Mouse (Mus musculus) cortical plate, adult 2 months (tissue): ENCODE data around the gene Tspear. TPM values are rescaled to one million over a fixed set of nuclear protein-coding genes. Genes with fewer than 3 reads are reported as not detected.
"Not testable (repeated sequence)": the region's sequence is repeated elsewhere in the genome, so short reads cannot be mapped to it uniquely, and the experiment has no call there.

Source experiments
- H3K27ac ChIP-seq: fragments of 200-500 bp; 2 replicates; pipeline ENCODE4 v1.5.1; 2012; ENCODE audit warnings: low read length, control low read depth, inconsistent platforms; ENCODE audit not compliant: insufficient read depth
- H3K4me1 ChIP-seq: fragments of 200-500 bp; 2 replicates; pipeline ENCODE4 v1.6.1; 2011; ENCODE audit warnings: low read length; ENCODE audit not compliant: control insufficient read depth, insufficient read depth
- H3K4me3 ChIP-seq: fragments of 200-500 bp; 2 replicates; pipeline ENCODE4 v1.5.1; 2011; ENCODE audit warnings: mild to moderate bottlenecking, low read length, control low read depth; ENCODE audit not compliant: insufficient read depth
- CTCF ChIP-seq: fragments of 200-500 bp; IDR thresholded peaks from 2 replicates; pipeline ENCODE4 v1.5.1; 2011; ENCODE audit warnings: mild to moderate bottlenecking, control low read depth, low read length; ENCODE audit not compliant: insufficient read depth; ENCODE audit errors: extremely low read depth
- POLR2A ChIP-seq: fragments of 200-500 bp; IDR thresholded peaks from 2 replicates; pipeline ENCODE4 v1.6.1; 2011; ENCODE audit warnings: mild to moderate bottlenecking, low read length, control low read depth; ENCODE audit not compliant: insufficient read depth; ENCODE audit errors: extremely low read depth
- polyA plus RNA-seq: library from polyadenylated mRNA; depleted of rRNA; stranded (reverse); fragments of >200 nt; gene quantifications from 2 replicates; pipeline ENCODE4 v1.2.3, GENCODE M21; 2012

The Tspear gene
- polyA plus RNA-seq, 1 experiment = 0.29 TPM

DNA sequence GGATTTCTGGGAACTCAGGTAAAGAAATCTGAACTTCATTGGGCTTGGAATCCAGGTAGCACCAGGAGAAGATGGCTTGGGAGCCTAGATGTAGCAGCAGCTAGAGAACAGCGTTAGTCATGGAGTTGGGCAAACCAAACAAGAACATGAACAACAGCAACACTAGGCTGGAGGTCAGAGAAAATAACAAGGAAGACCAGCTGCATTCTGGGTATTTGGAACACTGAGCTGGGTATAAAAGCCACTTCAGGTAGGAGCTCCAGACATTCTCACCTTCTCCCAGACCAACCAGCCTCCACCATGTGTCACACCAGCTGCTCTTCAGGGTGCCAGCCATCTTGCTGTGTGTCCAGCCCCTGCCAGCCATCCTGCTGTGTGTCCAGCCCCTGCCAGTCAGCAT is 20.0 kb downstream of the Tspear start, which contains the start of gene Gm10272:
Gm10272 (plus strand) TSS at position 301 of the 400 bp plus-strand sequence.
- H3K4me1 ChIP-seq = no peaks in the 10 kb centered on the region
- H3K4me3 ChIP-seq = no peak within 1 kb of the TSS
- TF ChIP-seq CTCF (no peak), POLR2A (no peak)
- no peak within 1 kb of the TSS for H3K27ac ChIP-seq

GRCm38 (mm10) chr10:77709831-77710230 is 23.5 kb downstream of the Tspear start:
- TF ChIP-seq CTCF = no peak
- no peak for TF ChIP-seq POLR2A
- H3K27ac ChIP-seq = no peak overlapping the region
- H3K4me1 ChIP-seq = no peaks in the 10 kb centered on the region
- H3K4me3 ChIP-seq = no peak overlapping the region

DNA sequence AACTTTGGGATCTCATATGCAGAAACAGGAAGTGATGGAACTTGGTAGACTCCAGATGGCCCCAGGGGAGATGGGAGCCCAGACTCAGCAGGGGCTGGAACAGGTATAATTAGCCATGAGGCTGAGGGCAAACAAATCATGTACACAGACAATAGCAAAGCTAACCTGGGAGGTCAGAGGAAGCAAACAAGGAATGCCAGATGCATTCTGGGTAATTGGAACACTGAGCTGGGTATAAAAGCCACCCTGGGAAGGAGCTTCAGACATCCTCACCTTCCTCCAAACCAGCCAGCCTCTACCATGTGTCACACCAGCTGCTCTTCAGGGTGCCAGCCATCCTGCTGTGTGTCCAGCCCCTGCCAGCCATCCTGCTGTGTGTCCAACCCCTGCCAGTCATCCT is 24.8 kb downstream of the Tspear start, which contains the start of gene Gm10024:
Gm10024 (plus strand) TSS at position 301 of the 400 bp plus-strand sequence.
- not testable (repeated sequence) for H3K4me1 ChIP-seq, H3K27ac ChIP-seq, H3K4me3 ChIP-seq

DNA sequence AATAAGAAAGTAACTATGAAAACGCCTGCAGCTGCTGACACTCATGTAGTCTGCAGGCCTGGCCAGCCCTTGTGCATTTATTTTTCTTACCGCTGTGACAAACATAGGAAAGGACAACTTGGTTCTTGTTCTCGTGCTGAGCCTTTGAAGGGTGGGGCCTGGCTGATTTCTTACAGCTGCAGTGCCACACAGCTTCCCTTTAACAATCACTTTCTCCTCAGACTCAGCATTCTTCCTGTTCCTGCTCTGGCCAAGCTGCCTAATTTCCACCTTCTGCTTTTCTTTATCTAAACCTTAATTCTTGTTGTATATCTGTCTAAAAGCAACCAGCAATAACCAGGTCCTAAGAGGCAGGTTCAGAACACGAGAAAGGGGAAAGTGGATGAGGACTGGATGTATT is 27.4 kb downstream of the Tspear start:
- TF ChIP-seq CTCF (no peak), POLR2A (no peak)

GRCm38 (mm10) chr10:77715507-77715906 is 29.1 kb downstream of the Tspear start, which contains the start of gene Gm10142:
Gene Gm10142, plus strand, starts transcription at chr10:77715807.
- TF ChIP-seq POLR2A (no peak), CTCF (no peak)

More for the DNA sequence above, 27.4 kb downstream of the Tspear start:
- H3K4me3 ChIP-seq = no peak overlapping the region
- no peak overlapping the region for H3K27ac ChIP-seq
- no peaks in the 10 kb centered on the region for H3K4me1 ChIP-seq

GRCm38 (mm10) chr10:77720299-77720698 is 33.9 kb downstream of the Tspear start, which contains the start of gene Krtap12-1:
Gene Krtap12-1, plus strand, starts transcription at chr10:77720599.
- H3K27ac ChIP-seq, H3K4me1 ChIP-seq, H3K4me3 ChIP-seq: not testable (repeated sequence)

More at GRCm38 (mm10) chr10:77715507-77715906, 29.1 kb downstream of the Tspear start, which contains the start of gene Gm10142:
- Histone ChIP-seq H3K27ac (no peak within 1 kb of the TSS), H3K4me1 (no peaks in the 10 kb centered on the region), H3K4me3 (no peak within 1 kb of the TSS)

GRCm38 (mm10) chr10:77724855-77725254 is 38.5 kb downstream of the Tspear start:
- TF ChIP-seq CTCF = no peak
- no peak overlapping the region for H3K4me3 ChIP-seq
- H3K4me1 ChIP-seq = no peaks in the 10 kb centered on the region
- H3K27ac ChIP-seq = no peak overlapping the region

- no peak for TF ChIP-seq POLR2A
- TF ChIP-seq CTCF = no peak
- H3K27ac ChIP-seq = no peak within 1 kb of the TSS
- no peak within 1 kb of the TSS for H3K4me3 ChIP-seq
- no peaks in the 10 kb centered on the region for H3K4me1 ChIP-seq
These were observed 39.8 kb downstream of the Tspear start, which contains the start of gene Gm10100 for GRCm38 (mm10) chr10:77726186-77726585. Gene Gm10100, plus strand, starts transcription at chr10:77726486.

DNA sequence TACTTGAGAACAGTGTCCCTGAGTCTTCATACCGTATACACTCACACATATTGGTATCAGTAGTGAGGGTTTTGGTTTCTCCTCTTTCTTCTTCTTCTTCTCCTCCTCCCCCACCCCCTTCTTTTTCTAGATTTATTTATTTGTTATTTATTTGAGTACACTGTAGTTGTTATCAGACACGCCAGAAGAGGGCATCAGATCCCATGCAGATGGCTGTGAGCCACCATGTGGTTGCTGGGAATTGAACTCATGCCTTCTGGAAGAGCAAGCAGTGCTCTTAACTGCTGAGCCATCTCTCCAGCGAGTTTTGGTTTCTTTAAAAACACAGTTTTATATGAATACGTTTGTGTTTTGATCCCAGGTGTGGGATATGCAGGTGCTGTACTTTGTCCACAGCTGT is 41.9 kb downstream of the Tspear start:
- Histone ChIP-seq H3K4me1 (no peaks in the 10 kb centered on the region), H3K27ac (no peak overlapping the region), H3K4me3 (no peak overlapping the region)
- TF ChIP-seq CTCF (0 out of 2 replicates have a peak, but pooled peaks have one; percentile 19), POLR2A (no peak)

GRCm38 (mm10) chr10:77729241-77729640 is 42.9 kb downstream of the Tspear start:
- Histone ChIP-seq H3K4me1 (no peaks in the 10 kb centered on the region), H3K27ac (no peak overlapping the region), H3K4me3 (no peak overlapping the region)
- no peak for TF ChIP-seq POLR2A
- peak; percentile 22 for TF ChIP-seq CTCF

DNA sequence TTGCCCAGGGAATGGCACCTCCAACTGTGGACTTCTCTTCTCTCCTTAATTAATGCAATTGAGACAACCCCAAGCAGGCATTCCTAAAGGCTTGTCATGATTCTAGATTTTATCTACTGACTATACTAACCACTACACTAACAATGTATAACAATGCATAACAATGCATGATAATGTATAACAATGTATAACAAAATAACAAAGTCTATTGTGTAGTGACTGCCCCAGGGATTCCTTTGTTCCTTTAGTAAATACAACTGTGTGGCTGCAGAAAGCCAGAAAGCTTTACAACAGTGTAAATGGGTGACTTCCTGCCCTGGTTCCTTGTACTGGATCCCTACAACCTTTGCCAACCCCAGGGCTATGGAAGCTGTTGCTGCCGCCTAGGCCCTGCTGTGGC is 49.6 kb downstream of the Tspear start:
- Histone ChIP-seq H3K4me1 (no peaks in the 10 kb centered on the region), H3K27ac (no peak overlapping the region), H3K4me3 (no peak overlapping the region)
- TF ChIP-seq CTCF (no peak), POLR2A (no peak)
